Mouse (Mus musculus): ENCODE measurements around the gene Ntn1. TPM values are rescaled to one million over a fixed set of nuclear protein-coding genes. Genes with fewer than 3 reads are reported as not detected.
A peak's percentile ranks its signal among the peaks of the same experiment; 100 is the strongest.

Ntn1 gene
- polyA plus RNA-seq, 1 experiment from 2014 or later: 4.6 TPM

GRCm38 (mm10) chr11:68388655-68389015 is 12.0 kb downstream of the Ntn1 start:
- Histone ChIP-seq H3K9me3 (ENCODE audit: control insufficient read depth, low read length) (no peaks in the 10 kb centered on the region), H3K9ac (ENCODE audit: low read depth, low read length) (no peak overlapping the region), H3K4me2 (ENCODE audit: low read depth, low read length) (no peak overlapping the region), H3K4me1 (ENCODE audit: control insufficient read depth, insufficient read depth, low read length) (peaks cover 13% of the 10 kb centered on the region), H3K27ac (replicated peaks; ENCODE audit: low read depth, low read length) (no peak overlapping the region), H3K36me3 (ENCODE audit: control insufficient read depth, insufficient read depth, low read length) (no peaks in the 10 kb centered on the region), H3K27me3 (replicated peaks; ENCODE audit: control insufficient read depth, insufficient read depth, low read length) (peaks cover 82% of the 10 kb centered on the region), H3K4me3 (ENCODE audit: low read depth, low read length) (no peak overlapping the region)
- WGBS: 42% methylated on average over 1 of the region's 1 CpGs
- ATAC-seq (ENCODE audit: low read depth) (no peak), DNase-seq (ENCODE audit: low spot score) (no peak)

- 46% methylated on average over 11 of the region's 11 CpGs for WGBS
- Histone ChIP-seq H3K9ac (ENCODE audit: low read depth, low read length) (no peak overlapping the region), H3K27me3 (replicated peaks; ENCODE audit: control insufficient read depth, insufficient read depth, low read length) (peaks cover 85% of the 10 kb centered on the region), H3K9me3 (ENCODE audit: control insufficient read depth, low read length) (no peaks in the 10 kb centered on the region), H3K4me3 (ENCODE audit: low read depth, low read length) (no peak overlapping the region), H3K27ac (replicated peaks; ENCODE audit: low read depth, low read length) (no peak overlapping the region), H3K4me1 (ENCODE audit: control insufficient read depth, insufficient read depth, low read length) (peaks cover 13% of the 10 kb centered on the region), H3K36me3 (ENCODE audit: control insufficient read depth, insufficient read depth, low read length) (no peaks in the 10 kb centered on the region), H3K4me2 (ENCODE audit: low read depth, low read length) (no peak overlapping the region)
- ATAC-seq (ENCODE audit: low read depth) (no peak), DNase-seq (ENCODE audit: low spot score) (no peak)
Measured at GRCm38 (mm10) chr11:68387971-68388654, 12.5 kb downstream of the Ntn1 start.

DNA sequence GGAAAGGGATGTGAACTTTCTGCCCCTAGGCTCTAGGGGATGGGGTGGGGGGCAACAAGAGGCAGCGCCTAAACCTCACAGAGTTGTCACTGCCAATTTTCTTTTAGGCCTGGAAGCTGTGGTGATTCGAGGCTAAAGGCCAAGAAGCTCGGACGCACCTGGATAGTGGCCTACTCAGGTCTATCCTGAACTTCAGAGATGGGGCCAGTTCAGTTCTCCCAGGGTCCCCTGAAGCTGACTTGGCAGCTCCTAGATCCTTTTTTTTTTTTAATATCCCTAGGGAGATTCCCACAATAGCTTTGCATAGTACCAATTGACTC is 13.2 kb downstream of the Ntn1 start:
- DNase-seq (ENCODE audit: low spot score) (peak; percentile 12), ATAC-seq (ENCODE audit: low read depth) (no peak)
- no peaks in the 10 kb centered on the region for H3K9me3 ChIP-seq (ENCODE audit: control insufficient read depth, low read length)
- peaks cover 85% of the 10 kb centered on the region for H3K27me3 ChIP-seq (replicated peaks; ENCODE audit: control insufficient read depth, insufficient read depth, low read length)
- H3K4me1 ChIP-seq (ENCODE audit: control insufficient read depth, insufficient read depth, low read length): peaks cover 13% of the 10 kb centered on the region
- no peaks in the 10 kb centered on the region for H3K36me3 ChIP-seq (ENCODE audit: control insufficient read depth, insufficient read depth, low read length)
- WGBS: 32% methylated on average over 4 of the region's 4 CpGs
- peak overlapping the region; percentile 71 for H3K4me3 ChIP-seq (ENCODE audit: low read depth, low read length)
- peak overlapping the region; percentile 54; the same call in 1 of the 2 replicates for H3K27ac ChIP-seq (replicated peaks; ENCODE audit: low read depth, low read length)
- peak overlapping the region; percentile 70 for H3K9ac ChIP-seq (ENCODE audit: low read depth, low read length)
- peak overlapping the region; percentile 93 for H3K4me2 ChIP-seq (ENCODE audit: low read depth, low read length)

DNA sequence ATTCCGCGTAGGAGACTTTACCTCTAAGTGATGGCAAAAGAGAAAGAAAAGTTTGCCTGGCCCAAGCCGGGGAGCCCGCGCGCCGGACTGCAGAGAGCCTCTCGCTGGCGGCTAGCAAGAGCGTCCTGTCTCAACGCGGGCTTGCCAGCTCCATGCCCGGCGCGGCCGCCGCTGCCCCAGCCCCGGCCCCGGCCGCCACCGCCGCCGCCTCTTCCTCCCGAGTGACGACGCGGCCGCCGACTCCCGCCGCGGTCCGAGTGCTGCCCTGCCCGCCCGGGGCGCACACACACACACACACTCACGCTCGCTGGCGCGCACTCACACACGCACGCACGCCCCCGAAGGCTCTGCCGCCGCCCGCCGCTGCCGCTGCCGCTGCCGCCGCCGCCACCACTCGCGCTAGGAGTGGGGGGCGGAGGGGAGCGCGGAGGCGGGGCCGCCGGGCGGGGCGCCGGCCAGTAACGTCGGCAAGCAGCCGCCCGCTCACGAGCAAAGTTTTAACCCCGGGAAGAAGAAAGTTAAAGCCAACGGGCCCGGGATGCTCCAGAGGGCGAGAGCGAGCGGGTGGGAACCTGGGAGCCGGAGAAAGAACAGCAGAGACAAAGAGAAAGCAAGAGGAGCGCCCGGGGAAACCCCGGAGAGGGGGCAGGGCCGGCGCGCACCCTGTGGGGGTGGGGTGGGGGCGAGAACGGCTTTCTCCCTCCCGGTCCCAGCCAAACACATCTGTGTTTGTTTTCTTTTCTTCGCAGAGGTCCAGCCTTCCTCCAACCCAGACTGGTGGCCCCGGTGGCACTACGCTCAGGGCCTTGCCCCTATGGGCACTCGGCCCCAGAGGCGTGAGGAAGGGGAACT is 13.8 kb downstream of the Ntn1 start:
- no peaks in the 10 kb centered on the region for H3K9me3 ChIP-seq (ENCODE audit: control insufficient read depth, low read length)
- peaks cover 85% of the 10 kb centered on the region for H3K27me3 ChIP-seq (replicated peaks; ENCODE audit: control insufficient read depth, insufficient read depth, low read length)
- ATAC-seq (ENCODE audit: low read depth): peak; percentile 67
- 2% methylated on average over 49 of the region's 90 CpGs for WGBS
- no peaks in the 10 kb centered on the region for H3K36me3 ChIP-seq (ENCODE audit: control insufficient read depth, insufficient read depth, low read length)
- peak overlapping the region; percentile 70 for H3K9ac ChIP-seq (ENCODE audit: low read depth, low read length)
- H3K27ac ChIP-seq (replicated peaks; ENCODE audit: low read depth, low read length): peak overlapping the region; percentile 54
- peak; percentile 73 for DNase-seq (ENCODE audit: low spot score)
- peak overlapping the region; percentile 93 for H3K4me2 ChIP-seq (ENCODE audit: low read depth, low read length)
- H3K4me3 ChIP-seq (ENCODE audit: low read depth, low read length): peak overlapping the region; percentile 71
- H3K4me1 ChIP-seq (ENCODE audit: control insufficient read depth, insufficient read depth, low read length): peaks cover 13% of the 10 kb centered on the region

- Histone ChIP-seq H3K9ac (ENCODE audit: low read depth, low read length) (peak overlapping the region; percentile 70), H3K4me2 (ENCODE audit: low read depth, low read length) (peak overlapping the region; percentile 93), H3K27ac (replicated peaks; ENCODE audit: low read depth, low read length) (peak overlapping the region; percentile 54), H3K36me3 (ENCODE audit: control insufficient read depth, insufficient read depth, low read length) (no peaks in the 10 kb centered on the region), H3K4me3 (ENCODE audit: low read depth, low read length) (peak overlapping the region; percentile 71), H3K9me3 (ENCODE audit: control insufficient read depth, low read length) (no peaks in the 10 kb centered on the region), H3K27me3 (replicated peaks; ENCODE audit: control insufficient read depth, insufficient read depth, low read length) (peaks cover 85% of the 10 kb centered on the region), H3K4me1 (ENCODE audit: control insufficient read depth, insufficient read depth, low read length) (peaks cover 13% of the 10 kb centered on the region)
- 3% methylated on average over 17 of the region's 68 CpGs for WGBS
- peak; percentile 14 for DNase-seq (ENCODE audit: low spot score)
- peak; percentile 16; the same call in 1 of the 2 replicates for ATAC-seq (ENCODE audit: low read depth)
Measured at GRCm38 (mm10) chr11:68385921-68386588, 14.6 kb downstream of the Ntn1 start.

DNA sequence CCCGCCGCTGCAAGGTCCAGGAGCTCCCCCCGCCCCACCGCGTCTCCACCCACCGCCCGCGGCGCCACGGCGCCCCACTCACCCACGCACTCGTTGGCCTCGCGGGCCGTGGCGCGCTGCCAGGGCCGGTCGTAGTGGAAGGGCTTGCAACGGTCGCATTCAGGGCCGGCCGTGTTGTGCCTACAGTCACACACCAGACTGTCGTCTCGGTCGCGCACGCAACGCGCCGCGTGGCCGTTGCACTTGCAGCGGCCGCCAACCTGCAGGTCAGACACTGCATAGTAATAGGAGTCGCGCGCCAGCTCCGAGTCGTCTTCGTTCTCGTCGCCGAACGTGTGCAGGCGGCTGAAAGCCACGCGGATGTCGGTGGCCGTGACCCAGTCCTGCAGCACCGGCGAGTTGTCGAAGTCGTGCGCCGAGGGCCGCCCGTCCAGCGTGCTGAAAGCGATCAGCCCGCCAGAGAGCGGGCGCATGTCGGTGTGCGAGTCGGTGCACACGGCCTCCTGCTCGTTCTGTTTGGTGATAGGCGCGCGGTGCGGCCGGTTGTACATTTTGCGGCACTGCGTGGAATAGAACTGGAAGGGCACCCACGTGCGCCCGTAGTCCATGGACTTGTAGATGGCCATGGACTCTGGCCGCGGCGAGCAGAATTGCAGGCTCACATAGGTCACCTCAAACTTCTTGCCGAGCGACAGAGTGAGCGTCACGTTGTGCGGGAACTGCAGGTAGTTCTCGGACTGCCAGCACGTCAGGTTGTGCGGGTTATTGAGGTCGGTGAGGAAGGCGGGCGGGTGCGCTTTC is 15.4 kb downstream of the Ntn1 start:
- Histone ChIP-seq H3K9ac (ENCODE audit: low read depth, low read length) (peak overlapping the region; percentile 70), H3K4me2 (ENCODE audit: low read depth, low read length) (peak overlapping the region; percentile 93), H3K4me1 (ENCODE audit: control insufficient read depth, insufficient read depth, low read length) (peaks cover 13% of the 10 kb centered on the region), H3K36me3 (ENCODE audit: control insufficient read depth, insufficient read depth, low read length) (no peaks in the 10 kb centered on the region), H3K27ac (replicated peaks; ENCODE audit: low read depth, low read length) (no peak overlapping the region), H3K9me3 (ENCODE audit: control insufficient read depth, low read length) (no peaks in the 10 kb centered on the region), H3K4me3 (ENCODE audit: low read depth, low read length) (peak overlapping the region; percentile 71), H3K27me3 (replicated peaks; ENCODE audit: control insufficient read depth, insufficient read depth, low read length) (peaks cover 81% of the 10 kb centered on the region)
- WGBS: 0% methylated on average over 55 of the region's 94 CpGs
- ATAC-seq (ENCODE audit: low read depth) (no peak), DNase-seq (ENCODE audit: low spot score) (peak; percentile 56)

- H3K36me3 ChIP-seq (ENCODE audit: control insufficient read depth, insufficient read depth, low read length): no peaks in the 10 kb centered on the region
- peaks cover 78% of the 10 kb centered on the region for H3K27me3 ChIP-seq (replicated peaks; ENCODE audit: control insufficient read depth, insufficient read depth, low read length)
- DNase-seq (ENCODE audit: low spot score) (peak; percentile 14), ATAC-seq (ENCODE audit: low read depth) (no peak)
- no peaks in the 10 kb centered on the region for H3K9me3 ChIP-seq (ENCODE audit: control insufficient read depth, low read length)
- no peak overlapping the region for H3K27ac ChIP-seq (replicated peaks; ENCODE audit: low read depth, low read length)
- H3K4me3 ChIP-seq (ENCODE audit: low read depth, low read length): peak overlapping the region; percentile 71
- peak overlapping the region; percentile 70 for H3K9ac ChIP-seq (ENCODE audit: low read depth, low read length)
- peaks cover 14% of the 10 kb centered on the region for H3K4me1 ChIP-seq (ENCODE audit: control insufficient read depth, insufficient read depth, low read length)
- under 1% methylated on average over 17 of the region's 27 CpGs for WGBS
- peak overlapping the region; percentile 93 for H3K4me2 ChIP-seq (ENCODE audit: low read depth, low read length)
Measured at GRCm38 (mm10) chr11:68384592-68385020, 16.0 kb downstream of the Ntn1 start.

GRCm38 (mm10) chr11:68384131-68384530 is 16.5 kb downstream of the Ntn1 start:
- H3K36me3 ChIP-seq (ENCODE audit: control insufficient read depth, insufficient read depth, low read length): no peaks in the 10 kb centered on the region
- no peak for ATAC-seq (ENCODE audit: low read depth)
- no peak for DNase-seq (ENCODE audit: low spot score)
- H3K4me3 ChIP-seq (ENCODE audit: low read depth, low read length): peak overlapping the region; percentile 71
- H3K9me3 ChIP-seq (ENCODE audit: control insufficient read depth, low read length): no peaks in the 10 kb centered on the region
- H3K4me2 ChIP-seq (ENCODE audit: low read depth, low read length): peak overlapping the region; percentile 93
- no peak overlapping the region for H3K27ac ChIP-seq (replicated peaks; ENCODE audit: low read depth, low read length)
- H3K27me3 ChIP-seq (replicated peaks; ENCODE audit: control insufficient read depth, insufficient read depth, low read length): peaks cover 73% of the 10 kb centered on the region
- WGBS: 10% methylated on average over 12 of the region's 12 CpGs
- peak overlapping the region; percentile 70 for H3K9ac ChIP-seq (ENCODE audit: low read depth, low read length)
- peaks cover 16% of the 10 kb centered on the region for H3K4me1 ChIP-seq (ENCODE audit: control insufficient read depth, insufficient read depth, low read length)
